Mouse (Mus musculus): ENCODE data around the gene Myo10.

- no peak for TF ChIP-seq POLR2A (IDR thresholded peaks at IDR 0.05; ENCODE audit: extremely low read depth, insufficient read depth, low read length)
- no peak for TF ChIP-seq CTCF (IDR thresholded peaks at IDR 0.05; ENCODE audit: extremely low read depth, insufficient read depth, low read length)
These were observed 13.1 kb upstream of the Myo10 start for GRCm38 (mm10) chr15:25609253-25609652.

Measured in cortical plate, adult 2 months (tissue).